29 mouse cellular contexts compared by ENCODE assay signal in the genomic region with DNA sequence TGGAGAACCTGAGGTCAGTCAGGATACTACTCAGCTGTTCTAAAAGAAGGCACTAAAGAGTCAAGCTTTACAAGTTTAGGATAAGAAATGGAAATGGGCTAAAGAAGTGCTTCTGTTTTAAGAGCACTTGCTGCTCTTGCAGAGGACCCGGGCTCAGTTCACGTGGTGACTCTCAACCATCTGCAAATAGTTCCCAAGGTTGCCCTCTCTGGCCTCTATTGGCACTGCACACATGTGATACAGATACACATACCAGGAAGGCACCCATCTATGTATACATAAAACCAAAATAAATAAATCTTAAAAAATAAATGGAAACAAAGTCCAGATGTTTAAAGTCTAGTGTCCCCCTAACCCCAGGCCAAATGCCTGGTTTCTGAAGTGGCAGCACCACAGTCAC. TPM values are rescaled to one million over a fixed set of nuclear protein-coding genes. Genes with fewer than 3 reads are reported as not detected.
DNase-seq lines count a peak whose midpoint lies in the region; ATAC-seq and TF ChIP-seq lines count a peak whose summit lies in the region.
"Had no signal": no experiment of that assay in that cellular context is flagged by ENCODE, and none has a peak within 500 bp of the region (broad histone marks: within the 10 kb centered on the region; RNA-seq: fewer than 3 reads in every experiment).

No protein-coding gene starts in this region.

- TF ChIP-seq CTCF in E14TG2a.4 (conservative IDR thresholded peaks at IDR 0.05; ENCODE audit: low read length) (0 out of 2 replicates have a peak, but pooled peaks have one; percentile 8), MEL (IDR thresholded peaks at IDR 0.05 in 2 of 3, conservative IDR thresholded peaks at IDR 0.05 in 1 of 3; ENCODE audit: control insufficient read depth in 1 of 3, insufficient read depth in 1 of 3, low read depth in 2 of 3, low read length in 3 of 3, poor library complexity in 1 of 3, severe bottlenecking in 1 of 3) (peak in 2 of 3 experiments; percentile 9 to 28; a peak in 1 of 6 replicates)
- TF ChIP-seq CTCF in stomach, postnatal 0 days (IDR thresholded peaks at IDR 0.05; ENCODE audit: low read depth): 0 out of 2 replicates have a peak, but pooled peaks have one; percentile 2

- H3K27me3 ChIP-seq in E14TG2a.4 (ENCODE audit: insufficient read depth, low read length): no peaks in the 10 kb centered on the region
- H3K27me3 ChIP-seq in MEL (ENCODE audit: control insufficient read depth in 1 of 2, insufficient read depth in 2 of 2, low read length in 2 of 2): no peaks in the 10 kb centered on the region
- no peaks in the 10 kb centered on the region for H3K27me3 ChIP-seq in stomach, postnatal 0 days (ENCODE audit: control insufficient read depth, insufficient read depth, low read length)
- H3K27me3 ChIP-seq in midbrain, embryonic 13.5 days: no peaks in the 10 kb centered on the region
- H3K27me3 ChIP-seq in forebrain, embryonic 13.5 days: no peaks in the 10 kb centered on the region
- H3K27me3 ChIP-seq: embryonic facial prominence, embryonic 13.5 days; forebrain, embryonic 12.5 days; heart, embryonic 13.5 days; hindbrain, embryonic 12.5 days; hindbrain, embryonic 15.5 days; intestine, embryonic 15.5 days had no signal

- H3K9me3 ChIP-seq in E14TG2a.4 (ENCODE audit: low read length) (peaks cover 8% of the 10 kb centered on the region; the same call in 1 of the 2 replicates), MEL (replicated peaks; ENCODE audit: insufficient read depth, low read length) (no peaks in the 10 kb centered on the region)
- H3K9me3 ChIP-seq in stomach, postnatal 0 days (ENCODE audit: control insufficient read depth, low read length): no peaks in the 10 kb centered on the region
- peaks cover 6% of the 10 kb centered on the region; the same call in 1 of the 2 replicates for H3K9me3 ChIP-seq in midbrain, embryonic 13.5 days
- peaks cover 6% of the 10 kb centered on the region; the same call in 1 of the 2 replicates for H3K9me3 ChIP-seq in forebrain, embryonic 13.5 days (replicated peaks)
- H3K9me3 ChIP-seq: forebrain, embryonic 12.5 days; hindbrain, embryonic 15.5 days; intestine, embryonic 15.5 days had no signal

- WGBS in stomach, postnatal 0 days: 92% methylated on average over 2 of the region's 2 CpGs
- 100% methylated on average over 2 of the region's 2 CpGs for WGBS in midbrain, embryonic 13.5 days
- WGBS in forebrain, embryonic 13.5 days: 95% methylated on average over 2 of the region's 2 CpGs

- H3K4me3 ChIP-seq in E14TG2a.4 (replicated peaks; ENCODE audit: low read length): no peak overlapping the region
- no peak overlapping the region for H3K4me3 ChIP-seq in MEL (ENCODE audit: control insufficient read depth in 1 of 2, insufficient read depth in 1 of 2, low read depth in 2 of 2, low read length in 2 of 2)
- no peak overlapping the region for H3K4me3 ChIP-seq in stomach, postnatal 0 days (ENCODE audit: low read depth, low read length)
- no peak overlapping the region for H3K4me3 ChIP-seq in midbrain, embryonic 13.5 days (replicated peaks)
- H3K4me3 ChIP-seq in forebrain, embryonic 13.5 days: no peak overlapping the region
- H3K4me3 ChIP-seq: embryonic facial prominence, embryonic 10.5 days; embryonic facial prominence, embryonic 13.5 days; erythroblast, embryonic 14.5 days; forebrain, embryonic 12.5 days; heart, adult 2 months; heart, embryonic 10.5 days; heart, embryonic 13.5 days; hindbrain, embryonic 12.5 days; hindbrain, embryonic 15.5 days; intestine, embryonic 15.5 days had no signal

- TF ChIP-seq POLR2A in MEL (IDR thresholded peaks at IDR 0.05; ENCODE audit: control insufficient read depth in 1 of 2, insufficient read depth in 1 of 2, low read depth in 1 of 2, low read length in 2 of 2, poor library complexity in 1 of 2): no peak

- H3K36me3 ChIP-seq in E14TG2a.4 (ENCODE audit: insufficient read depth, low read length) (peaks cover 92% of the 10 kb centered on the region), MEL (ENCODE audit: control insufficient read depth in 1 of 2, insufficient read depth in 2 of 2, low read length in 2 of 2) (peaks cover 0 to 29% of the 10 kb centered on the region in 2 experiments; a peak in 2 of 4 replicates)
- H3K36me3 ChIP-seq in stomach, postnatal 0 days (ENCODE audit: control insufficient read depth, insufficient read depth, low read length): peaks cover 37% of the 10 kb centered on the region
- peaks cover 95% of the 10 kb centered on the region for H3K36me3 ChIP-seq in midbrain, embryonic 13.5 days
- peaks cover 99% of the 10 kb centered on the region for H3K36me3 ChIP-seq in forebrain, embryonic 13.5 days (ENCODE audit: poor library complexity, severe bottlenecking)

- H3K9ac ChIP-seq in MEL (ENCODE audit: control insufficient read depth, low read depth, low read length, poor library complexity, severe bottlenecking): no peak overlapping the region
- no peak overlapping the region for H3K9ac ChIP-seq in stomach, postnatal 0 days (ENCODE audit: low read length)
- H3K9ac ChIP-seq in midbrain, embryonic 13.5 days (replicated peaks): no peak overlapping the region
- H3K9ac ChIP-seq in forebrain, embryonic 13.5 days: no peak overlapping the region
- H3K9ac ChIP-seq: embryonic facial prominence, embryonic 13.5 days; forebrain, embryonic 12.5 days; heart, embryonic 13.5 days; hindbrain, embryonic 12.5 days; hindbrain, embryonic 15.5 days; intestine, embryonic 15.5 days had no signal

- H3K4me2 ChIP-seq in stomach, postnatal 0 days (replicated peaks; ENCODE audit: low read depth): no peak overlapping the region
- H3K4me2 ChIP-seq in midbrain, embryonic 13.5 days (replicated peaks): no peak overlapping the region
- no peak overlapping the region for H3K4me2 ChIP-seq in forebrain, embryonic 13.5 days
- H3K4me2 ChIP-seq: embryonic facial prominence, embryonic 13.5 days; forebrain, embryonic 12.5 days; heart, embryonic 13.5 days; hindbrain, embryonic 12.5 days; hindbrain, embryonic 15.5 days; intestine, embryonic 15.5 days had no signal

- no peak for TF ChIP-seq EP300 in MEL (IDR thresholded peaks at IDR 0.05; ENCODE audit: low read depth in 1 of 2, low read length in 2 of 2)
- no peak for TF ChIP-seq EP300 in stomach, postnatal 0 days (optimal IDR thresholded peaks at IDR 0.05)

- no peak overlapping the region for H3K27ac ChIP-seq in MEL (ENCODE audit: control insufficient read depth, low read depth, low read length)
- no peak overlapping the region for H3K27ac ChIP-seq in stomach, postnatal 0 days (replicated peaks)
- H3K27ac ChIP-seq in midbrain, embryonic 13.5 days: no peak overlapping the region
- H3K27ac ChIP-seq in forebrain, embryonic 13.5 days: no peak overlapping the region
- H3K27ac ChIP-seq: embryonic facial prominence, embryonic 10.5 days; embryonic facial prominence, embryonic 13.5 days; forebrain, embryonic 12.5 days; heart, adult 2 months; heart, embryonic 10.5 days; heart, embryonic 13.5 days; hindbrain, embryonic 12.5 days; hindbrain, embryonic 15.5 days; intestine, embryonic 15.5 days had no signal

- no peak for ATAC-seq in stomach, postnatal 0 days (ENCODE audit: low FRiP score, low TSS enrichment)
- ATAC-seq in midbrain, embryonic 13.5 days: no peak
- ATAC-seq in forebrain, embryonic 13.5 days: no peak
- ATAC-seq: activated CD4-positive, CD25-positive, alpha-beta regulatory T cell, adult 4 months; forebrain, embryonic 16.5 days; intestine, embryonic 15.5 days had no signal

- no peaks in the 10 kb centered on the region for H3K79me2 ChIP-seq in MEL (ENCODE audit: control insufficient read depth, insufficient read depth, low read length, poor library complexity)

- peaks cover 37% of the 10 kb centered on the region for H3K4me1 ChIP-seq in E14TG2a.4 (replicated peaks; ENCODE audit: low read depth, low read length)
- no peaks in the 10 kb centered on the region for H3K4me1 ChIP-seq in MEL (ENCODE audit: control insufficient read depth in 1 of 2, insufficient read depth in 2 of 2, low read length in 2 of 2)
- no peaks in the 10 kb centered on the region for H3K4me1 ChIP-seq in stomach, postnatal 0 days (replicated peaks; ENCODE audit: control insufficient read depth, insufficient read depth)
- no peaks in the 10 kb centered on the region for H3K4me1 ChIP-seq in midbrain, embryonic 13.5 days (replicated peaks)
- no peaks in the 10 kb centered on the region for H3K4me1 ChIP-seq in forebrain, embryonic 13.5 days
- H3K4me1 ChIP-seq: embryonic facial prominence, embryonic 10.5 days; embryonic facial prominence, embryonic 13.5 days; forebrain, embryonic 12.5 days; heart, embryonic 10.5 days; heart, embryonic 13.5 days; hindbrain, embryonic 12.5 days; hindbrain, embryonic 15.5 days; intestine, embryonic 15.5 days had no signal

- TF ChIP-seq RAD21 in MEL (IDR thresholded peaks at IDR 0.05; ENCODE audit: low read depth, low read length): no peak

- DNase-seq in MEL (ENCODE audit: low read depth, low spot score) (peak; percentile 39), ZHBTc4 (ENCODE audit: low read depth, low spot score) (peak; percentile 56)
- DNase-seq in stomach, postnatal 0 days (ENCODE audit: low spot score): no peak
- DNase-seq in lung, postnatal 25 days (ENCODE audit: low spot score): no peak
- DNase-seq: adrenal gland, adult 8-10 months; adrenal gland, postnatal 25 days; cerebellum, adult 11-12 months; cerebellum, adult 8-10 months; cerebellum, postnatal 10 days; cerebellum, postnatal 36 days; embryo, embryonic 11 days; gastrocnemius, postnatal 10 days; gastrocnemius, postnatal 36 days; heart, adult 2 months; heart, postnatal 14 days had no signal

RNA-seq across cellular contexts. Expression of a gene that starts 3.5 kb away (rescaled TPM):
- total RNA-seq in MEL (2012; rRNA removed): 1.6 and 1.9 TPM in 2 replicates
- polyA plus RNA-seq in MEL (2012; ENCODE audit: insufficient read depth in 1 of 2, insufficient read length in 2 of 2, low read depth in 1 of 2, low replicate concordance in 2 of 2, missing spikeins in 1 of 2): 1 to 10 TPM in 1 of 2 experiments, not detected in 1; 4.2 TPM
- polyA plus RNA-seq in stomach, postnatal 0 days (2015; fragmentation: Nextera tagmentation; extraction: Ambion mirVana): 0.61 and 0.91 TPM in 2 replicates
- polyA plus RNA-seq in midbrain, embryonic 13.5 days (2015; fragmentation: Nextera tagmentation; extraction: Ambion mirVana): 4.1 and 4.3 TPM in 2 replicates
- polyA plus RNA-seq in forebrain, embryonic 13.5 days (2015; fragmentation: Nextera tagmentation; extraction: Ambion mirVana): 3.1 and 3.9 TPM in 2 replicates

RNA-seq across cellular contexts. Expression of a gene that starts 21.0 kb away (rescaled TPM):
- 5.2 and 6.3 TPM in 2 replicates for total RNA-seq in MEL (2012; rRNA removed)
- 10 to 100 TPM in 1 of 2 experiments, not detected in 1; 19.4 TPM for polyA plus RNA-seq in MEL (2012; ENCODE audit: insufficient read depth in 1 of 2, insufficient read length in 2 of 2, low read depth in 1 of 2, low replicate concordance in 2 of 2, missing spikeins in 1 of 2)
- polyA plus RNA-seq in stomach, postnatal 0 days (2015; fragmentation: Nextera tagmentation; extraction: Ambion mirVana): 6.2 and 8.7 TPM in 2 replicates
- polyA plus RNA-seq in midbrain, embryonic 13.5 days (2015; fragmentation: Nextera tagmentation; extraction: Ambion mirVana): 23.7 and 28.7 TPM in 2 replicates
- 21.7 and 24.4 TPM in 2 replicates for polyA plus RNA-seq in forebrain, embryonic 13.5 days (2015; fragmentation: Nextera tagmentation; extraction: Ambion mirVana)

RNA-seq across cellular contexts. Expression of a gene that starts 21.6 kb away (rescaled TPM):
- total RNA-seq in MEL (2012; rRNA removed): 12.0 and 12.7 TPM in 2 replicates
- polyA plus RNA-seq in MEL (2012; ENCODE audit: insufficient read depth in 1 of 2, insufficient read length in 2 of 2, low read depth in 1 of 2, low replicate concordance in 2 of 2, missing spikeins in 1 of 2): 10 to 100 TPM in 1 of 2 experiments, not detected in 1; 12.9 TPM
- 7.0 TPM in 2 replicates for polyA plus RNA-seq in stomach, postnatal 0 days (2015; fragmentation: Nextera tagmentation; extraction: Ambion mirVana)
- polyA plus RNA-seq in midbrain, embryonic 13.5 days (2015; fragmentation: Nextera tagmentation; extraction: Ambion mirVana): 15.6 and 18.6 TPM in 2 replicates
- 16.2 and 16.8 TPM in 2 replicates for polyA plus RNA-seq in forebrain, embryonic 13.5 days (2015; fragmentation: Nextera tagmentation; extraction: Ambion mirVana)

RNA-seq across cellular contexts. Expression of a gene that starts 31.2 kb away (rescaled TPM):
- total RNA-seq in MEL (2012; rRNA removed): 36.2 and 39.4 TPM in 2 replicates
- polyA plus RNA-seq in MEL (2012; ENCODE audit: insufficient read depth in 1 of 2, insufficient read length in 2 of 2, low read depth in 1 of 2, low replicate concordance in 2 of 2, missing spikeins in 1 of 2): 10 to 100 TPM in 1 of 2 experiments, not detected in 1; 56.0 TPM
- polyA plus RNA-seq in stomach, postnatal 0 days (2015; fragmentation: Nextera tagmentation; extraction: Ambion mirVana): 14.7 and 16.4 TPM in 2 replicates
- polyA plus RNA-seq in midbrain, embryonic 13.5 days (2015; fragmentation: Nextera tagmentation; extraction: Ambion mirVana): 32.5 and 35.5 TPM in 2 replicates
- 39.0 and 40.6 TPM in 2 replicates for polyA plus RNA-seq in forebrain, embryonic 13.5 days (2015; fragmentation: Nextera tagmentation; extraction: Ambion mirVana)

Comparison
In these comparisons a context has a peak if more than half of its experiments do, and no peak if none do; other contexts are left out.
1. DNase-seq: peak in MEL (single experiment) and ZHBTc4 (single experiment); none in stomach, postnatal 0 days (single experiment) and lung, postnatal 25 days (single experiment).
2. Peak in every context shown above with its lines, with median percentiles within 50 percentile points of each other: CTCF ChIP-seq.